Mouse (Mus musculus) ES-E14 (cell line): Measurements from ENCODE around the gene Il11ra1. TPM values are rescaled to one million over a fixed set of nuclear protein-coding genes. Genes with fewer than 3 reads are reported as not detected.
"Not testable (repeated sequence)": the region's sequence is repeated elsewhere in the genome, so short reads cannot be mapped to it uniquely, and the experiment has no call there.

ENCODE experiments used
- DNase-seq: peaks from one replicate; pipeline ENCODE4 v3.0.0-alpha.2; 2013; ENCODE audit warnings: low read depth, low spot score
- H3K27ac ChIP-seq: 2 replicates; pipeline ENCODE4 v1.5.1; 2012; ENCODE audit warnings: low read depth, mild to moderate bottlenecking, low read length, moderate library complexity, mixed read lengths; ENCODE audit not compliant: poor library complexity, insufficient read depth, severe bottlenecking
- H3K36me3 ChIP-seq: 2 replicates; pipeline ENCODE4 v1.6.1; 2012; ENCODE audit warnings: mild to moderate bottlenecking, low read length, moderate library complexity, mixed read lengths; ENCODE audit not compliant: control insufficient read depth, poor library complexity, insufficient read depth, severe bottlenecking
- H3K4me1 ChIP-seq, 2 experiments: fragments of 150-350 bp in 1 of 2; sonication (generic) in 1 of 2; 2 replicates each; pipeline ENCODE4 v1.6.1; 2012; ENCODE audit warnings: low read length in 2 of 2, mild to moderate bottlenecking in 1 of 2, mixed read lengths in 1 of 2; ENCODE audit not compliant: control insufficient read depth in 2 of 2, insufficient read depth in 2 of 2, poor library complexity in 1 of 2
- H3K4me3 ChIP-seq, 2 experiments: fragments of 150-350 bp in 1 of 2; sonication (generic) in 1 of 2; 2 replicates each; pipeline ENCODE4 v1.5.1; 2012; ENCODE audit warnings: low read length in 2 of 2, low read depth in 1 of 2, mild to moderate bottlenecking in 1 of 2, mixed read lengths in 1 of 2; ENCODE audit not compliant: insufficient read depth in 1 of 2, poor library complexity in 1 of 2, severe bottlenecking in 1 of 2
- H3K9ac ChIP-seq: 2 replicates; pipeline ENCODE4 v1.6.1; 2012; ENCODE audit warnings: low read depth, mild to moderate bottlenecking, low read length, mixed read lengths; ENCODE audit not compliant: poor library complexity, insufficient read depth, severe bottlenecking
- H3K9me3 ChIP-seq: fragments of 150-350 bp; sonication (generic); 2 replicates; pipeline ENCODE4 v1.6.1; 2012; ENCODE audit warnings: low read depth, mild to moderate bottlenecking, low read length; ENCODE audit not compliant: control insufficient read depth, insufficient read depth
- CHD2 ChIP-seq: IDR thresholded peaks from 2 replicates; pipeline ENCODE4 v1.6.1; 2014; ENCODE audit warnings: mild to moderate bottlenecking, low read depth, low read length, inconsistent platforms
- HCFC1 ChIP-seq: IDR thresholded peaks from 2 replicates; pipeline ENCODE4 v1.6.1; 2012; ENCODE audit warnings: low read length, inconsistent platforms, borderline replicate concordance; ENCODE audit not compliant: insufficient read depth
- MAFK ChIP-seq: IDR thresholded peaks from 2 replicates; pipeline ENCODE4 v1.6.1; 2014; ENCODE audit warnings: mild to moderate bottlenecking, low read depth, low read length, inconsistent platforms; ENCODE audit not compliant: insufficient read depth
- ZC3H11A ChIP-seq: IDR thresholded peaks from 2 replicates; pipeline ENCODE4 v1.6.1; 2012; ENCODE audit warnings: low read depth, mild to moderate bottlenecking, inconsistent platforms, low read length, borderline replicate concordance
- ZNF384 ChIP-seq: IDR thresholded peaks from 2 replicates; pipeline ENCODE4 v1.6.1; 2012; ENCODE audit warnings: low read depth, low read length, inconsistent platforms
- in situ Hi-C, 2 experiments: fragments of 600-800 bp; cut with MboI; formaldehyde crosslinking; loops; one replicate each; pipeline ENCODE4 v1.15.1; 2025; ENCODE audit warnings: low sequenced_read_pairs in 2 of 2, inconsistent platforms in 1 of 2; ENCODE audit not compliant: unreplicated experiment in 2 of 2
- total RNA-seq: library from RNA; depleted of rRNA; stranded (reverse); fragments of 300-350 nt; gene quantifications from 2 replicates; pipeline ENCODE4 v1.2.3, GENCODE M21; 2012; rRNA removed

Il11ra1 gene
- total RNA-seq, result 13.5 and 20.9 TPM in 2 replicates

- not testable (repeated sequence) for H3K36me3 ChIP-seq, H3K9me3 ChIP-seq, H3K4me3 ChIP-seq, DNase-seq, H3K9ac ChIP-seq, H3K27ac ChIP-seq
- peaks cover 0 to 16% of the 10 kb centered on the region in 2 experiments; a peak in 2 of 4 replicates for H3K4me1 ChIP-seq
- in situ Hi-C loops, result loop anchor here (10.0 to 25.0 kb wide), 2 partner anchors 137 to 145 kb away; partner anchors contain the start of genes Dnaic1 (in 1 of the 2) and Fam219a (in 1 of the 2)
Measured at GRCm38 (mm10) chr4:41699783-41700182, at the start of gene Il11ra1. TSS of gene Il11ra1 (plus strand) at chr4:41699989.

GRCm38 (mm10) chr4:41653296-41653695, 46.5 kb upstream of the Il11ra1 start:
- peak; percentile 90 for DNase-seq
- TF ChIP-seq MAFK (no peak), ZC3H11A (no peak), ZNF384 (no peak), CHD2 (no peak), HCFC1 (no peak)
- H3K36me3 ChIP-seq, result no peaks in the 10 kb centered on the region; the same call in 1 of the 2 replicates
- no peaks in the 10 kb centered on the region for H3K9me3 ChIP-seq
- in situ Hi-C loops, result no loop called here
- H3K4me3 ChIP-seq, result no peak overlapping the region
- H3K9ac ChIP-seq, result no peak overlapping the region
- no peak overlapping the region for H3K27ac ChIP-seq
- H3K4me1 ChIP-seq, result peaks cover 0 to 8% of the 10 kb centered on the region in 2 experiments; a peak in 1 of 4 replicates

- Histone ChIP-seq H3K4me1 (peaks cover 0 to 10% of the 10 kb centered on the region in 2 experiments; a peak in 1 of 4 replicates), H3K9ac (no peak overlapping the region), H3K4me3 (no peak overlapping the region), H3K36me3 (no peaks in the 10 kb centered on the region; the same call in 1 of the 2 replicates), H3K27ac (no peak overlapping the region), H3K9me3 (no peaks in the 10 kb centered on the region)
- no peak for TF ChIP-seq MAFK
- DNase-seq, result no peak
- in situ Hi-C loops, result no loop called here
Measured at GRCm38 (mm10) chr4:41653730-41654129, 46.1 kb upstream of the Il11ra1 start.

GRCm38 (mm10) chr4:41654217-41654616, 45.6 kb upstream of the Il11ra1 start:
- no peaks in the 10 kb centered on the region for H3K9me3 ChIP-seq
- TF ChIP-seq ZNF384, result no peak
- no peak for TF ChIP-seq ZC3H11A
- TF ChIP-seq CHD2, result no peak
- no peak for TF ChIP-seq HCFC1
- TF ChIP-seq MAFK, result no peak
- H3K4me1 ChIP-seq, result peaks cover 2 to 14% of the 10 kb centered on the region in 2 experiments; a peak in 1 of 4 replicates
- in situ Hi-C loops, result no loop called here
- DNase-seq, result peak; percentile 74
- no peak overlapping the region for H3K4me3 ChIP-seq
- no peaks in the 10 kb centered on the region; the same call in 1 of the 2 replicates for H3K36me3 ChIP-seq
- H3K27ac ChIP-seq, result no peak overlapping the region
- H3K9ac ChIP-seq, result no peak overlapping the region

- TF ChIP-seq HCFC1, result no peak
- no peak for TF ChIP-seq CHD2
- no peak for TF ChIP-seq ZC3H11A
- TF ChIP-seq ZNF384, result no peak
- no peak for TF ChIP-seq MAFK
- Histone ChIP-seq H3K27ac (no peak overlapping the region), H3K9ac (no peak overlapping the region), H3K4me1 (peaks cover 2 to 19% of the 10 kb centered on the region in 2 experiments; a peak in 1 of 4 replicates), H3K4me3 (no peak overlapping the region), H3K36me3 (no peaks in the 10 kb centered on the region; the same call in 1 of the 2 replicates), H3K9me3 (no peaks in the 10 kb centered on the region)
- in situ Hi-C loops, result no loop called here
- DNase-seq, result no peak
Measured at GRCm38 (mm10) chr4:41655525-41655924, 44.3 kb upstream of the Il11ra1 start.
